Mouse (Mus musculus) limb, embryonic 12.5 days (tissue): ENCODE data around the gene Trhr2. TPM values are rescaled to one million over a fixed set of nuclear protein-coding genes. Genes with fewer than 3 reads are reported as not detected.
A peak's percentile ranks its signal among the peaks of the same experiment; 100 is the strongest.

Source experiments
- ATAC-seq: fragments of 200-750 bp; cut with Nextera tagmentation; 2 replicates; pipeline ENCODE4 v1.8.0; 2017; ENCODE audit warnings: low read depth, moderate TSS enrichment; ENCODE audit not compliant: insufficient number of reproducible peaks, insufficient read depth, low FRiP score, low TSS enrichment
- H3K27ac ChIP-seq: fragments of 300-500 bp; sonication (generic); 2 replicates; pipeline ENCODE4 v1.5.1; 2016; ENCODE audit warnings: mild to moderate bottlenecking, moderate library complexity
- H3K27me3 ChIP-seq: fragments of 300-500 bp; sonication (generic); 2 replicates; pipeline ENCODE4 v1.6.1; 2016; ENCODE audit warnings: mild to moderate bottlenecking, moderate library complexity
- H3K36me3 ChIP-seq: fragments of 300-500 bp; sonication (generic); 2 replicates; pipeline ENCODE4 v1.6.1; 2016; ENCODE audit warnings: mild to moderate bottlenecking, moderate library complexity
- H3K4me1 ChIP-seq: fragments of 300-500 bp; sonication (generic); replicated peaks from 2 replicates; pipeline ENCODE4 v1.6.1; 2016
- H3K4me2 ChIP-seq: fragments of 300-500 bp; sonication (generic); 2 replicates; pipeline ENCODE4 v1.6.1; 2016; ENCODE audit warnings: mild to moderate bottlenecking, moderate library complexity
- H3K4me3 ChIP-seq: fragments of 300-500 bp; sonication (generic); replicated peaks from 2 replicates; pipeline ENCODE4 v1.5.1; 2016; ENCODE audit warnings: mild to moderate bottlenecking
- H3K9ac ChIP-seq: fragments of 300-500 bp; sonication (generic); replicated peaks from 2 replicates; pipeline ENCODE4 v1.6.1; 2016; ENCODE audit warnings: mild to moderate bottlenecking, moderate library complexity
- H3K9me3 ChIP-seq: fragments of 300-500 bp; sonication (generic); 2 replicates; pipeline ENCODE4 v1.6.1; 2016; ENCODE audit warnings: mild to moderate bottlenecking, moderate library complexity
- WGBS: fragments of 180-500 bp; shearing (Covaris S2); methylation state at CpG from one replicate; pipeline ENCODE4 v1.1.7; 2016; 5-methylcytosine and 5-hydroxymethylcytosine counted together
- polyA plus RNA-seq: library from polyadenylated mRNA; unstranded; fragments of >200 nt; fragmentation: Nextera tagmentation; extraction: Ambion mirVana; gene quantifications from 2 replicates; pipeline ENCODE4 v1.2.1, GENCODE M21; 2016

Gene Trhr2
- polyA plus RNA-seq, 1 experiment from 2014 or later, result not detected

DNA sequence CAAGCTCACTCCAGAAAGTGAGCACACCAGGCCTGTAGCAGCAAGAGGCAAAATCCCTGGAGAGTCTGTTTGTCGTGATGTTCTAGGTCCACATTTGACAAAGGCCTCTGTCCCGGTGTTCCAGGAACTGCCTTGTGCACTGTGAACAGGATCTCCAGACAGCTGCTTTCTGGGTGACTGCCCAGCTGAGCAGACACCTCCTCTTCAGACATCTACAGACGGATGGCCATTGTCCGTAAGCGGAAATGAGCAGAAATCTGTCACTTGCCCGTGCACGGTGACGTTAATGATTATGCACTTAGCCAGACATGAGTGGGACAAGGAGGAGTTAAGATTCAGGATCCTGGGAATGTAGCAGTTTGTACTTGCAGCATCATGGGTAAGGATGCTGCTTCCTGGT, 6.4 kb downstream of the Trhr2 start:
- Histone ChIP-seq H3K4me1 (peaks cover 6% of the 10 kb centered on the region; the same call in 1 of the 2 replicates), H3K36me3 (no peaks in the 10 kb centered on the region), H3K4me3 (no peak overlapping the region), H3K27me3 (peaks cover 44% of the 10 kb centered on the region), H3K27ac (no peak overlapping the region), H3K9me3 (no peaks in the 10 kb centered on the region), H3K4me2 (no peak overlapping the region), H3K9ac (no peak overlapping the region)
- no peak for ATAC-seq
- 92% methylated on average over 8 of the region's 8 CpGs for WGBS

DNA sequence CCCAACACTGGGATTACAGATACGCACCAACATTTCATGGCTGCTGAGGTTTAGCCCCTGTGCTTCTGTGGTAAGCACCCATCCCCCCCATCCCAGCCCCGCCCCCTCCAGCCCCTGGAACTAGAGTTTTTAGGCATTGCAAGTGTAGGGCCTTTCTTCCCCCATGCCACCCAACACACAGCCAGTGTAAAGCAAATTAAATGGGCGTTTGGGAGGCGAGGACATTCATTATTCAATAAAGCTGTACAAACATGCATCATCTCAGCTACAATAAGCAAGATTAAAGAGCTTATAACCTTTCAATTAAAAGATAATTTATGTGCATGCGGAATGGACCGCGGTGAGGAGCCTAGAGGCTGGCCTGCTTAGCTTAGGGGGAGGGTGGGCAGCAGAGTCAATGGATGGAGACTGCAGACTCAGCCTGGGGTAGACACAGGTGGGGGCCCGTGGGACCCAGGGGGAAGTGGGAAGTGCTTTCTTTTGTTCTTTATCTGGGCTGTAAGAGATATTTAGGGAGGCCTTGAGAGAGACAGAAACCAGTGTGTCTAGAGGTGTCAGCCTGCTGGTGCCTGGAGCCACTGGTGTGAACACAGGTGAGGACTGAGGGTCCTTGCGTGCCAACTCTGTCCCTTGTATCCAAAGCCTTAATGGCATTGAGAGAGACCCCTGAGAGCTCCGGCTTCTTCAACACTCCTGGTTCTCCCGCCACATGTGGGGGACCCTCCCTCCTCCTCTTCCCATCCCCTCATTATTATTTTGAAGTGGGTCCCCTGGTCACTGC, 10.0 kb downstream of the Trhr2 start:
- no peak overlapping the region for H3K4me2 ChIP-seq
- no peak overlapping the region for H3K9ac ChIP-seq
- no peak overlapping the region for H3K27ac ChIP-seq
- peaks cover 27% of the 10 kb centered on the region for H3K27me3 ChIP-seq
- ATAC-seq, result no peak
- no peaks in the 10 kb centered on the region for H3K9me3 ChIP-seq
- peaks cover 6% of the 10 kb centered on the region; the same call in 1 of the 2 replicates for H3K4me1 ChIP-seq
- H3K4me3 ChIP-seq, result no peak overlapping the region
- H3K36me3 ChIP-seq, result no peaks in the 10 kb centered on the region
- WGBS, result 32% methylated on average over 11 of the region's 11 CpGs

DNA sequence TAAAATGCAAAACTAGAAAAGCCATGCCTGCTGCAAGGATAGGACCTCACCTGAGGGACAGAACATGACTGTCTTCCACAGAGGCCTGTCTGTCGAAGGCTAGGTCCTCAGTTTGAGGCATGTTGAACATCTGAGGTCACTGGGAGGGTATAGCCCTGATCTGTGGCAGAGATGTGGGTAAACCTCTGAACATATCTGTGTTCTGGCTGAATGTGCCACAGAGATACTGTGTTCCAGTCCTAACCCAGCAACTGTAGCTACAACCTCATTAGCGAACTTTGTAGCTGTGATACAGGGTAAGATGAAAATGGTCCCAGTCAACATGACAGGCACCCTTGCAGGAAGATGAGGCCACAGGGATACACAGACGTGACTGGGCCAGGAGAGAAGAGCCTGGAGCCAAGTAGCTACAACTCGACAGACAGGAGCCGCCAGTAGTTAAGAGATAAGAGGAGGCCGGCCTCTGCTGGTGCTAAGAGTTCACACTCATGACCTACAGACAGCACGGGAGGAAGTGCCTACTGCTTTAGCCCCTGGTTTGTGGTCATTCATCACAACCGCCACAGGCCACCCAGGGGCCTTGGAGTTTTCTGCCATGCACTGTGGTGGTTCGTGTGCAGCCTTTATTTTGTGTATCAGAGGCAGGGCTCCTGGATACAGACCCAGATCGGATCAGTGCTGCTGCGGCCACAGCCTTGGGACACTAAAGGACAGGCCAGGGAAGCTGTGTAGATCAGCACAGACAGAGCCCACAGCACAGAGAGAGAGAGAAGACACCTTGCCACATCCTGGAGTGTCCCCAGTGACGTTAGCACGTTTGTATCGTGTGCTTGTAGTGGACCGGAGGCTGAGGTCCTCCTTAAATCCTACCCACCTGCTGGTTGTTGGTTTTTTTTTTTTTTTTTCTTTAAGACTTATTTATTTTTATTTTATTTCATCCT, 10.9 kb downstream of the Trhr2 start:
- no peak overlapping the region for H3K4me2 ChIP-seq
- WGBS, result 27% methylated on average over 15 of the region's 15 CpGs
- no peak overlapping the region for H3K27ac ChIP-seq
- H3K9me3 ChIP-seq, result no peaks in the 10 kb centered on the region
- H3K27me3 ChIP-seq, result peaks cover 35% of the 10 kb centered on the region
- peaks cover 6% of the 10 kb centered on the region; the same call in 1 of the 2 replicates for H3K4me1 ChIP-seq
- H3K9ac ChIP-seq, result no peak overlapping the region
- H3K4me3 ChIP-seq, result no peak overlapping the region
- no peaks in the 10 kb centered on the region for H3K36me3 ChIP-seq
- ATAC-seq, result no peak

DNA sequence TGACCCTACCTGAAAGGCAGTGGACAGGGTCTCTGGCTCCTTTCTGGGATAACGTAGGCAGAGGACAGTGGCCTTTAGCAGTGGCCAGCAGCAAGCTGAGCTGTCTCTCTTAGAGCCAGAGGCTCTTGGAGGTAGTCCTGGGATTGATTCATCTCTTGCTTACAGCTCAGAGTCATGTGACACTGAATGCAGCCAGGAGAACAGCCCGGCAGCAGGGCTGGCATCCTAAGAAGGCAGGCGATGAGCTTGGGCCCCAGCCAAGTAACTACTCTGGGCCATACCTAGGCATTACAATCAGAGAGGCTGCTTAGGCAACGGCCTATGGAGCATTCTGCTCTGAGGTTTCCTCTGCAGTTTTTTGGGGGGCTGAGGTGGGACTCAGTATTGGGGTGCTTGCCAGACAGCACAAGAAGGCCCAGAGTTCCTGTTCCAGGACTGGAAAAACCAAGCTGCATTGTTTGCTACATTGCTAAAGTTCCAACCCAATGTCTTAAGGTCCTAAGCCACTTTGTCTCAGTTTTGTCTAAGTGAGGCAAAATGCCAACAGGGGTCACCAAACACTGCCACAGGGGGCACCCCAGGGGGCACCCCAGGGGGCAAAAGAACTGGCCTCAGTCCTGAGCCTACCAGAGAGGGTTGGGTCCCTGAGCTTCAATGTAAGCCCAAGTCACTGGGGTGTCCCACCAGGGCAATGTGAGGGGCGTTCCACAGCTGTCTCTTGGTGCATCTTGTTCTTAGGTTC, 12.6 kb downstream of the Trhr2 start:
- Histone ChIP-seq H3K27me3 (peaks cover 51% of the 10 kb centered on the region), H3K9ac (no peak overlapping the region), H3K36me3 (no peaks in the 10 kb centered on the region), H3K9me3 (no peaks in the 10 kb centered on the region), H3K27ac (no peak overlapping the region), H3K4me2 (no peak overlapping the region), H3K4me1 (peaks cover 23% of the 10 kb centered on the region), H3K4me3 (no peak overlapping the region)
- ATAC-seq, result no peak
- WGBS, result 77% methylated on average over 5 of the region's 5 CpGs

DNA sequence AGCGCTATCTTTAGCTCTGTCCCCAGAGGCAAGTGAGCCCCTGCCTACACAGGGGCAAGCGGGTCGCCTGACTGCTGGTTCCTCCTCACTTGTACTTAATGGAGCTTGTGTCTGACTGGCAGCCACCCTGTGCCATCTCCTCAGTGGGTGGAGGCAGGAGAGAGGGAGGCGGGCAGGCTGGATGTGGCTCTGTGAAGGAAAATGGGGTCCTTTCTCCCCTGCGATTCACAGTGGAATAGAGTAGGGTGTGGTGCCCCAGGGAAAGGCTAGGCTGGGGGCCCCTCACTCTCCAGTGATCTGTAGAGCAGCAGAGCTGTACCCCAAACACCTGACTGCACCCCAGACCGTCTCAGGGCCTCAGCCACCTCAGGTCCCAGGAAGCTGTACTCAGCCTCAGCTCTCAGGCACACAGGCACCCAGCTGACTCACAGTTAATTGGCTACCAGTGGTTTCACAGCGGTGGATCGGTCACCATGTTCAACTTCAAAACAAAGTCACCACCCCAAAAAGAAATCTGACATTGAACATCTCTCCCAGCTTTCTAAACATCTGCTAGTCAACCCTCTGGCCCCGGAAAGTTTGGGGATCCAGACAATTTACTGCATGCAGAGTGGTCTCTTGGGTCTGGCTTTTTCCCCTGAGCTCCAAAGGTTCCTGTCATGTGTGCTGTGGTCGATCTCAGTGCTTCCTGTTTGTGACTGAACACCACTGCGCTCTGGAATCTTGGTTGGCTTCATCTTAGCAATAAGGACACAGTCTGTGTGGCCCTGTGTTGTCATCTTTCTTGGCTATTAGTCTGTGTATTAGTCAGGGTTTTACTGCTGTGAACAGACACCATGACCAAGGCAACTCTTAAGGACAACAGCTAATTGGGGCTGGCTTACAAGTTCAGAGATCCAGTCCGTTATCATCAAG, 15.1 kb downstream of the Trhr2 start:
- no peak overlapping the region for H3K4me2 ChIP-seq
- H3K4me1 ChIP-seq, result peaks cover 24% of the 10 kb centered on the region
- no peak overlapping the region; the same call in 1 of the 2 replicates for H3K27ac ChIP-seq
- H3K27me3 ChIP-seq, result peaks cover 59% of the 10 kb centered on the region
- H3K9me3 ChIP-seq, result no peaks in the 10 kb centered on the region
- 52% methylated on average over 12 of the region's 12 CpGs for WGBS
- ATAC-seq, result no peak
- H3K36me3 ChIP-seq, result no peaks in the 10 kb centered on the region
- H3K9ac ChIP-seq, result no peak overlapping the region
- no peak overlapping the region for H3K4me3 ChIP-seq

DNA sequence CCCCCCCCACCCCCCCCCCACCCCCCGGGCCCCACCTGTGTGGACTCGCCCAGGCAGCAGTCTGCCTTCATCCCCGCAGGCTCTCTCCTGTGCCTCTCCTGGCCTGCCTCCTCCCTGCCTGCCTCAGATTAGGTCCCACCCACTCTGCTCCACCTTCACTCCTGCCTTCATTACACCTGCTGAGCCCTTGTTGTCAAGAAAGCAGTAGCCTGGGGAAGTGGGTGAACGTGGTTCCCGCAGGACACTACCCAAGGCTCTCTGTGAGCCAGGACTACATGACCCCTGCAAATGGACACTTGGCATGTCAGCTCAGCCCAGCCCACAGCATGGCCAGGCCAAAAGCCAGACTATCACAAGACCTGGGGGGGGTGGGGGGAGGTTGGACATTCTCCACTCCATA, 16.3 kb downstream of the Trhr2 start:
- Histone ChIP-seq H3K4me3 (peak overlapping the region; percentile 28), H3K4me2 (peak overlapping the region; percentile 61), H3K27ac (no peak overlapping the region), H3K27me3 (peaks cover 59% of the 10 kb centered on the region), H3K36me3 (no peaks in the 10 kb centered on the region), H3K9me3 (no peaks in the 10 kb centered on the region), H3K4me1 (peaks cover 21% of the 10 kb centered on the region), H3K9ac (peak overlapping the region; percentile 35; the same call in 1 of the 2 replicates)
- 0% methylated on average over 2 of the region's 5 CpGs for WGBS
- peak; percentile 39; the same call in 1 of the 2 replicates for ATAC-seq

DNA sequence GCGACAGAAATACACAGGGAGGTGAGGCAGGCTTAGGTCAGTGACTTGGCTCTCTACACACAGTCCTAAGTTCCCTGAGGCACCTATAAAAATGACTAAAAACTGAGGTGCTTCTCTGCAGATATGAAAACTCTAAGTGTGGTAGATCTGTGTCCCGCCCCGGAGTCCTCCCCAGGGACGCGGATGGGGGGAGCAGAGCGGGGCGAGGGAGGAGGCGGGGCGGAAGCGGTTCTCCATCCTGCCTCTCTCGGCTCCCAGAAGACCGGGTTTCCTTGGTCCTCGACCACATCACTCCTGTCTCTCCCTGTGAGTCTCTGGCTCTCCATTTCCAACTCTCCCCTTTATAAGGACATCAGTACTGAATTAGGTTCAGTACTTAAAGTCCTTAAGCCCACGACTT, 16.8 kb downstream of the Trhr2 start:
- H3K9me3 ChIP-seq, result no peaks in the 10 kb centered on the region
- H3K27me3 ChIP-seq, result peaks cover 63% of the 10 kb centered on the region
- peak overlapping the region; percentile 28 for H3K4me3 ChIP-seq
- peak overlapping the region; percentile 61 for H3K4me2 ChIP-seq
- H3K36me3 ChIP-seq, result no peaks in the 10 kb centered on the region
- no peak overlapping the region for H3K27ac ChIP-seq
- 0% methylated on average over 14 of the region's 14 CpGs for WGBS
- peaks cover 21% of the 10 kb centered on the region for H3K4me1 ChIP-seq
- peak overlapping the region; percentile 35 for H3K9ac ChIP-seq
- ATAC-seq, result 0 out of 2 replicates have a peak, but pooled peaks have one; percentile 7

DNA sequence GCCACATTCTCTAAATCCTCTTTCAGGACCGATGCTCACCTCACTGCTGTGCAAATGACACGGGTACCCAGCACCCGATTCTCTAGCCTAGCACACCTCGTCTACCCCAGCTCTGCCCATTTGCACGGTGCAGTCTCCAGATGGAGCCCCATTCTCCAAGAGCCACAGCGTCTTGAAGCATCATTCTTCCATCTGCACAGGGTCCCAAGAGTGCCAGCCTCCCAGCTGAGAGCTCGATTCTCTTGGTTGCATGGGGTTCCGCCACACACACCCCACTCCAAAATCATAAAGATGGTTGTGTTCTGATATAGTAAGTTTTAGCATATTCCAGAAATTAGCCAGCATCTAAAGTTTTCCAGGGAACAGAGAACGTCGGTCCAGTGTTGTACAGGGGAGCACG, 17.2 kb downstream of the Trhr2 start:
- Histone ChIP-seq H3K4me2 (peak overlapping the region; percentile 61), H3K9me3 (no peaks in the 10 kb centered on the region), H3K4me3 (peak overlapping the region; percentile 28), H3K36me3 (no peaks in the 10 kb centered on the region), H3K9ac (peak overlapping the region; percentile 35), H3K27ac (no peak overlapping the region), H3K4me1 (peaks cover 21% of the 10 kb centered on the region), H3K27me3 (peaks cover 67% of the 10 kb centered on the region)
- no peak for ATAC-seq
- WGBS, result 8% methylated on average over 11 of the region's 11 CpGs

DNA sequence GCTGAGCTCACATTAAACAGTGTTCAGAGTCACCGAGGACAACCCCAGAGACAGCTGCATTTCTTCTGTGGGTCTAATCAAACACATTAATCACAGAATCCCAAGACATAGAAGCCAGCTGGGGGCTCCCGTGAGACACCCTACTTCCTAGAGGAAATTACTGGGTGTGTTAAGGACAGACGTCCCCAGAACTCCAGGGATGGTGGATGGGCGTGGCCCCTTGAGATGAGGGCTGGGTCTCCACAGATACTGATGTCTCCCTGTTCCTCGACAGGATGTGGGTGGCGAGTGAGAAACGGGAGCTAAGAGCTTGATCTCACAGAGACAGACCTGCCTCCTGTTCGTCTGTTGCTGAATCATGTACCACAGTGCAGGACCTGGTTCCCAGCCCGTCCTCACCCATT, 17.7 kb downstream of the Trhr2 start:
- Histone ChIP-seq H3K27me3 (peaks cover 73% of the 10 kb centered on the region), H3K9me3 (no peaks in the 10 kb centered on the region), H3K4me3 (peak overlapping the region; percentile 28), H3K27ac (no peak overlapping the region), H3K9ac (peak overlapping the region; percentile 35; the same call in 1 of the 2 replicates), H3K4me2 (peak overlapping the region; percentile 61), H3K4me1 (peaks cover 21% of the 10 kb centered on the region), H3K36me3 (no peaks in the 10 kb centered on the region)
- no peak for ATAC-seq
- 6% methylated on average over 9 of the region's 9 CpGs for WGBS

DNA sequence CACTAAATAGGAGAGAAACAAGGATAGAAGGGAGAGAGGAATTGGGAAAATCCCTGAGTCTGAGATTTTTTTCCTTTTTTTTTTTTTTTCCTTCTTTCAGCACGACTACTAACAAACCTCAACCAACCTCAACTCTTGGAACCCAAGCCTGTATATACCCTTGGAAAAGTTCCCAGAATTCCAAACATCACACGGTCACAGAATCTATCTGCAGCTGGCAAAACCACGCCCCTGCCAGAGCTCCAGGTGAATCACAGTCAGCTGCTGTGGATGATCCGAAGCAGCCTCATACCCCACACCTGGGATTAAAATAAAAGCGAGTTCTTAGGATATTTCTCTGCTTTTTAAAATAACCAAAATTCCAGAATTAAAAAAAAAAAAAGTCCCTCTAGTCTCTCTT, 18.2 kb downstream of the Trhr2 start:
- Histone ChIP-seq H3K9ac (no peak overlapping the region), H3K4me2 (no peak overlapping the region), H3K27me3 (peaks cover 77% of the 10 kb centered on the region), H3K4me3 (no peak overlapping the region), H3K9me3 (no peaks in the 10 kb centered on the region), H3K36me3 (no peaks in the 10 kb centered on the region), H3K4me1 (peaks cover 21% of the 10 kb centered on the region), H3K27ac (no peak overlapping the region)
- WGBS, result 44% methylated on average over 5 of the region's 5 CpGs
- no peak for ATAC-seq
